Mouse (Mus musculus): ENCODE data around the gene Dvl3. TPM values are rescaled to one million over a fixed set of nuclear protein-coding genes. Genes with fewer than 3 reads are reported as not detected.

Dvl3 gene
- total RNA-seq, 2 experiments from 2014 or later, result 38.9 to 43.5 TPM

DNA sequence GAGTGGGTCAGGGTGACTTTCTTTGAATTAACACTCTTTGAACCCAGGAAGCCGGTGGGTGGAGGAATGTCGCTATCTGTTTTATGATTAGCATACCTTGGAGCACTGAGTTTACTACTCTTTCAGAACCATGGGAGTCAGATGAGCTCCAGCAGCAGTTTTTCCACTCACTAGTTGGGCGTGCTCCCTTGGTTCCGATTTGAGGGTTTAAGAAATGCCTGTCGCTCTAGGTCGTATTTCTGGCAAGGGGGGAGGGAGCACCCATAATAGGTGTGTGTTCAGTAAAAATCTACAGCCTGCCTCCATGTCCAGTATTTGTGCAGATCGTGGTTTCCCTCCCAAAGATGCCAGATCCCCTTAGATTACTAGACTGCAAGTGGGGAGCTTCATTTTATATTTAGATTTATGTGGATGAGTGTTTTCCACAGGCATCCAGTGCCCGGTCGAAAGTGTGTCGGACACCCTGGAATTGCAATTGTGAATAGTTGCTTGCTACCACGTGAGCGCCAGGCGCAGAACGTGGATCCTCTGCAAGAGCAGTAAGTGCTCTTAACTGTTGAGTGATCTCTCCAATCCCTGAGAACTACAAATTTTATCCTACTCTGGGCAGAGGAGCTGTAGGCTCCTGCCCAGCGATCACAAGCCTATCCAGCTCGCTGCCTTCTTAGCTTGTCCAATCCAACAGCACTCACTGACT, 18.7 kb upstream of the Dvl3 start:
- DNase-seq, result no peak

DNA sequence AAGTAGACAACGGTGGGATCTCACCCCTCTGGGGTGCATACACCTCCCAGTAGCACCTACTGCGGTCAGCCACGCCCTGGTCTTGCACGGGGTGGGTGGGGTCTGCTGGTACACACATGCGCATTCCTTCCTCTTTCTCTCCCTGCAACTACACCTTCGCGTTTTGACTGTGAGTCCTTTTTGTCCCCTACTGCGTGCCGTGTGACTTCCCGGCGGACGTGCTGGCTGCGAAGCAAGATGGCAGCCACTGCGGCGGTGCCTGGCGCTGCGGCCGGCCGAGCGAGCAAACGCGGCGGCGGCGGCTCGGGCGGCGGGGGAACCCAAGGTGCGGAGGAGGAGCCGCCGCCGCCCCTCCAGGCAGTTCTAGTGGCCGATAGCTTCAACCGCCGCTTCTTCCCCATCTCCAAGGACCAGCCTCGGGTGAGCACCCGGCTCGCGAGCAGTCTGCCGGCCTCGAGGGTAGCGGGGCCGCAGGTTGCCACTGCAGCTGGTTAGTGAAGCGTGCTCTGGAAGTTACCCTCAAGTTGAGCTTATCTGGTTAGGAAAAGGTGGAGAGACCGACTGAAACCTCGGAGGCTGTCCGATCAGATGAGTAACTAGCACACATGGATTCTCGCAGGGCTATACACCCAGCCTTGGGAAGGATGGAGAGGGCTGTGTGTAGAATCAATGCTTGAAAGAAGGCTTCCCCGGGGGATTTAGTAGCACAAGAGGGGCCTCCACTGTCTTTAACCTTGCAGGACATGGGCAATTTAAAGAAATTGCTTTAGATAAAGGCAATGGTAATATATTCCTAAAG, 17.9 kb upstream of the Dvl3 start, which contains the start of gene Eif2b5:
Gene Eif2b5 (plus strand): TSS at position 141 of the 799 bp plus-strand sequence.
- peak; percentile 96 for DNase-seq

DNA sequence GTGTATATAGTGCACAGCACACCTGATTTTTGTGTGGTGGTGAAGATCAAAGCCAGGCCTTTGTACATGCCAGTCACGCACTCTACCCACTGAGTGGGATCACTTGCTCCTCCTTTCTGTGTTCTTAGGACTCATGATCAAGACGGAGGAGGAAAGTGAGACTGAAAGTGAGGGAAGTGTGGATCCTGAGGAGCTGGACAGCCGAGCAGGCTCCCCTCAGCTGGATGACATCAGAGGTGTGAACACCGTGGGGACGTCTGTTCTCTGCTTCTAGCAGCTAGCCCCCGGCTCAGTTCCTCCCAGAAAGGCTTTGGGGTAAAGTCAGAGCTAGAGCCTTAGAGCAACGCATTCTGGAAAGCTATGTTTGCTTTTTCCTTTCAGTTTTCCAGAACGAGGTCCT, 10.8 kb upstream of the Dvl3 start:
- DNase-seq, result no peak

DNA sequence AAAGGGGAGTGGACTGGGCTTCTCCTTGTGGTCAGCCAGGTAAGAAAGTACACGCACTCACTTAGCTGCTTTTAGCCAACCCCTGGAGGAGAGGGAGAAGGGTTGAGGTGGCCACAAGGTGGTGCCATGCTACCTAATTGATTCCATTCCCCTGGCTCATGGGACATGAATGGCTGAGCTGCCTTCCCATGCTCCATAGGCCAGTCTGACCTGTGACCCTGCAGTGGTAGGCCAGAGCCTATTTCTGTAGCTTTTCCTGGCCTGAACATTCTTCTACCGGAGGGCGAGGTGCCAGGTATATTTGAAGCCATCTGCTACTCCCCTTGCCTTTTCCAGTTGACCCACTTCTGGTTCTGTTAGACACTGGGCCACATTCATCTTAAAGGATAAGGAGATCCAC, 7.4 kb upstream of the Dvl3 start:
- peak; percentile 56 for DNase-seq

DNA sequence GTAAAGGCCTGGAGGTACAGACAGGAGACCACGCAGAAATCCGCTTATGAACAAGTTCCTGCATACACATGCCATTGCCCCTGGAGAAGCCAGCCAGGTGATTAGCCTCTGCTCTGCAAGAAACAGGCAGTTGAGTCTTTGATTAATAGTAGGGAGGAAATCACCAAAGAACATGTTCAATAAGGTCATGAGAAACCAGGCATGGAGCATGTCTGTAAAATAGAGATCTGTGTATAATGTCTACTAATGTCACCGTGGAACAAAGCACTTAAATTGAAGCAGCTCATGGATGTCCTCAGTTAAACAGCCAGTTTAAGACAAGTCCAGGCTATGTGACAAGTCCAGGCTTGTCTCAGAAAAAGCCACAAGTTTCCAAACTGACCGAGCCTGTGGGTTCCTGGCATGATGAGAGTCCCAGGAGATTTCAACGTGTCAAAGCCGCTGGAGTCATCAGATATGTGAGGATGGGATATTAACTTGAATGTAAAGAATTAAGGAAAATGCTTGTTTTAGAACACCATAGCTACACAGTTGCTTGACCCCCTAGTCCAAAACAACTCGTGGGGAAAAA, 5.4 kb upstream of the Dvl3 start:
- DNase-seq, result no peak

DNA sequence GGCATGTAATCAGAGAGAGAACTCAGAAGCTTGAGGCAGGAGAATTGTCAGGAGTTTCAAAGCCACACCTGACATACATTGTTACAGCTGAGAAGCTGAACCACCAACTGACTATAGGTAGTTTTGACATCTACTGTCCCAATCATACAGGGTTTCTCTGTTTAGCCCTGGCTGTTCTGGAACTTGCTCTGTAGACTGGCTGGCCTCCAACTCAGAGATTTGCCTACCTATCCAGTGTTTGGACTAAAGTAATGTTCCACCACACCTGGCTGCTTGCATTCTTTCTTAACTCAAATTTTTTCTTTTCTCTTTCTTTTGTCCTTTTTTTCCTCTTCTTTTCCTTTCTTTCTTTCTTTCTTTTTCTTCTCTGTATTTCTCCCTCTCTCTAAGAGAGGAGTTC, 750 bp upstream of the Dvl3 start:
- DNase-seq, result no peak

DNA sequence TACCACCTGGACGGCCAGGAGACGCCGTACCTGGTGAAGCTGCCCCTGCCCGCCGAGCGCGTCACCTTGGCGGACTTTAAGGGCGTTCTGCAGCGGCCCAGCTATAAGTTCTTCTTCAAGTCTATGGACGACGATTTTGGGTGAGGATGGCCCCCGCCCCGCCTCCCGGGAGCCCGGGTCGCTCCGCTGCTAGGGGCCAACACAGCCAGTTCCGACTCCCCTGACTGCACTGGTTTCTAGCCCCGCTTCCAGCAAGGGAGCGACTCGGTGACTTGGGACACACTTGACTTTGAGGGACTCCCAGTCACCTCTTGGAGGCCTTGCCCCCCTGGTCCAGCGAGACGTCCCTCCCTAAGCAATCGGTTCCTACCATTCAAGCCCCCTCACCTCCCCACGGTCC, 434 bp downstream of the Dvl3 start:
- peak; percentile 59 for DNase-seq

DNA sequence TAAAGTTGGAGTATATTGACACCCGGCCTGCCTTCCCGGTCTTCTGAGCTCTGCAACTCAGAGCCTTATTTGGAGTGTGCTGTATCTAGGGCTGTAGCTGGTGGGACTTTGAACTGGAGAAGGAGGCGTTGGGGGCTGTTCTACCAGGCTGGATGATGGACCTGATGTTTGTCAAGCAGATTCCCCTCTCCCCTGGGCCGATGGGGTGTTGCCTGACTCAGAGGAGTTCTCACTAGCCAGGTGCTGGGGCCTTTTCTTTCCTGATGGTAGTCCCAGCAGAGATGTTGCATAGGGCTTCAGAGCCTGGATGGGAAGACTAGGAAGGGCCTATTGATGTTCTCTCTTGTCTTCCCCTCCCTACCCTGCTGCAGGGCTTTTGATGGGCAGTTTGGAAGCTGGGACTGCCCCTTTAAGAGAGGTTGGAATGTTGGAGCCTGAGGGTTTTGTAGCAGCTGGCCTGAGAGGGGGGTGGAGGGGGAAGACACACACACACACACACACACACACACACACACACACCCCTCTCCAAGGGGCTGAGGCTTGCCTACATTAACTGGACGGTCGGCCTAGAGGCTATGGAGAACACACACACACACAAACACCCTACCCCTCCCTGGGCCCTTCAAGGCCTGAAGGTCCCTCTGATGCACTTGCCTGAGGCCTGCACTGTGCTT, 1.1 kb downstream of the Dvl3 start:
- peak; percentile 45 for DNase-seq

DNA sequence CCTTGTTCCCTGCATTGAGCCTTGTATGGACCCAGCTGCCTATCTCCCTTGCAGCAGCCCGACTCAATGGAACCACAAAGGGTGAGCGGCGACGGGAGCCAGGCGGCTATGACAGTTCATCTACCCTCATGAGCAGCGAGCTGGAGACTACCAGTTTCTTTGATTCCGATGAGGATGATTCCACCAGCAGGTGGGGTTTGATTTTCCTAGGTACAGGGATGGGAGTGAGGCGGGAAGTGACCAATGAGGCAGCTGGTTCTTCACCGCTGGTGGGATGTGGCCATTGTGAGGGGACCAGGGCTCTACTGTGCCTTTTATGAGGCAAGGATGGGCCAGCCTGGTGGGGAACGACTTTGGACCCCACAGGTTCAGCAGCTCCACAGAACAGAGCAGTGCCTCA, 7.1 kb downstream of the Dvl3 start:
- no peak for DNase-seq

DNA sequence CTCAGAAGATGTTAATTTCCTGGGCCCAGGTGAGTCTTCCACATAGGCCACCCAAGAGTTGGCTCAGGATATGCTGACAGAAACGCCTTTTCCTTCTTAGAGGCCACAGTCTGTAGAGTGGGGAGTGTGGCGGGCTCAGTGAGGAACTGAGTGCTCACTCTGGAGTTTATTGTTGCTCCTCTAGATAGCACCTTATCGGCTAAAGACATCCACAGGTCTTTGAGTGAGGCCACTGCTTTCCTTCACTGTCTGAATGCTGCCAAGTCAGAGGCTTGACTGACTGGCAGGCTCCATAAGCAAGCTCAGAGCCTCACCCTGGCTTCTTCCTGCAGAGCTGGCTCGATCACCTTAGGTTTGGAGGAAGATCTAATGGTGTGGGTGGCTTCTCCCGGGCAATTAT, 12.0 kb downstream of the Dvl3 start:
- DNase-seq, result no peak

DNA sequence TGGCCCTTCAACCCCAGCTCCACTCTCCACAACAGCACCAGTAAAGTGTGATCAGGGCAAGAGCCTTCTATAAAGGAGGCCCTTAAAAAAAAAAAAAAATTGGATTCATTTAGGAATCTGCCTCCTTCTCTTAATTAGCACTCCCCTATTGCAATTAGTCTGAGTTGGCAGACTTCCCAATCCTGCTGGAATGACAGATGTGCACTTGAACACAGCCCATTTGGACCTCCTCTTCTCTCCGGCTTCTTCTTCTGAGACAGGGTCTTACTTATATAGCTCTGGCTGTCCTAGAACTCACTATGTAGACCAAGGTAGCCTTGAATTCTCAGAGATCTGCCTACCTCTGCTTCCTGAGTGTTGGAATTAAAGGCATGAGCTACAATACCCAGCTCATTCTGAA, 12.6 kb downstream of the Dvl3 start:
- no peak for DNase-seq

DNA sequence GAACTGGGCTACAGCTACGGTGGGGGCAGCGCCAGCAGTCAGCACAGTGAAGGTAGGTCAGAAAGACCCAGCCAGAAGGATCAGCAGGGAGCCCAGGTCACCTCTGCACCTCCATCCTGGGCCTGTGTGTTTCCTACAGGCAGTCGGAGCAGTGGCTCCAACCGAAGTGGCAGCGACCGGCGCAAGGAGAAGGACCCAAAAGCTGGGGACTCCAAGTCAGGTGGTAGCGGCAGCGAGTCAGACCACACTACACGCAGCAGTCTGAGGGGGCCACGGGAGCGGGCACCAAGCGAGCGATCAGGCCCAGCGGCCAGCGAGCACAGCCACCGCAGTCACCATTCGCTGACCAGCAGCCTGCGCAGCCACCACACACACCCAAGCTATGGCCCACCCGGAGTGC, 14.2 kb downstream of the Dvl3 start:
- no peak for DNase-seq

DNA sequence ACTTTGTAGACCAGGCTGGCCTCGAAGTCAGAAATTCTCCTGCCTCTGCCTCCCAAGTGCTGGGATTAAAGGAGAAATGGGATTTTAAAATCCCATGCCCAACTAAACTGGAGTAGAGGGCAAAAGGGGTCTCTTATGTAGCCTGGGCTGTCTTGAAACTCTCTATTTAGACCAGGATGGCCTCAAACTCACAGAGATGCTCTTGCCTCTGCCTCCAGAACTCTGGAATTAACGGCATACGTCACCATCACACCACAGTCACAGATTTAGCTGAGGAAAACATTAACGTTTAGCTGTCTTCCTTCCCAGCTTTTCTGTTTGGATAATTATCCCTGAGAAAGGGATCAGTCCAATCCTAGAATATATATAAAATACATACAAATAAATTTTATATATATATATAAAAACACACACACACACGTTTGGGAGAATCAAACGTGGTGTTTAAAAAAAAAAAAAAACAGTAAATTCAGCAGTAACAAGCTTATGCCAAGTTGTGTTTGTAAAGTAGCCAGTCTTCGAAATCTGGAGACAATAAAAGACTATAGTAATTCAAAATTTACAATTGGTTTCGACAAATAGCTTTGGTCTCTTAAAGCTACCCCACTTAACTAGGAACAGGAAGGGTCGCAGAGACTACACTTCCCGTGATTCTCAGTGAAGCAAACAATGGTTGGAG, 18.0 kb downstream of the Dvl3 start:
- DNase-seq, result no peak

DNA sequence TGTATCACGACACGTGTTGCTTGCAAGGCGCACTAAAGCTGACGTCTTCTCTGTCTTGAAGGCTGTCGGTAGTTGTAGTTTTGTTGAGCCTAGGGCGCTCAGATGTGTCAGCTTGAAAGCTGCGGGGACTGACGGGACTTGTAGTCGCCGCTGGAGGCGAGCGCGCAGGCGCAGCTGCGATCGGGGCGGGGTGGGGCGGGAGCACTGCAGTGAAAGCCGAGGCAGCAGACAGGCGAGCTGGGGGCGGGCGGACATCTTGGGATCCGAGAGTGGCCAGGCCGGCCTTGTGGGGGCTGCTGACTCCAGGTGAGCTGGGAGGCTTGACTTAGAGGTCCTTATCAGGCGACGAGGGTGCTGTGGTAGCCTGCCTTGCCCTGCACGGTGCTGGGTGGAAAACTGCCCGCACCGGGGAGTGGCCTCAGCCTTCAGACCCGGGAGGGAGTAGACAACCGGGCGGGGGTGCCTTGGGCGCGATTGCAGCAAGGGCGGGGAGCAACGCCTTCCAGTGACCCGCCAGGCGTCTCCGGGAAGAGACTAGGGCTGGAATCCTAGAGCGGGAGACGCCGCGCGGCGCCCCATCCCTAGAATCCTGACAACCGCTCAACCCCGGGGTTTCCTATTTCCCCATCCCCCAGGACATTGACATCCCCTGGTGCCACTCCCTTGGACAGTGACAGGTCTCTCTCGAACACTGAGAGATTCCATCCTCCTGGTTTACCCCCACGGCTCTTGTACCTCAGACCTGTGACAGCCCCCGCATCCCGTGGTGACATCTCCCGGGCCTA, 18.7 kb downstream of the Dvl3 start, which contains the start of gene Ap2m1:
Gene Ap2m1 (plus strand): TSS at position 183 of the 785 bp plus-strand sequence.
- DNase-seq, result peak; percentile 95

DNA sequence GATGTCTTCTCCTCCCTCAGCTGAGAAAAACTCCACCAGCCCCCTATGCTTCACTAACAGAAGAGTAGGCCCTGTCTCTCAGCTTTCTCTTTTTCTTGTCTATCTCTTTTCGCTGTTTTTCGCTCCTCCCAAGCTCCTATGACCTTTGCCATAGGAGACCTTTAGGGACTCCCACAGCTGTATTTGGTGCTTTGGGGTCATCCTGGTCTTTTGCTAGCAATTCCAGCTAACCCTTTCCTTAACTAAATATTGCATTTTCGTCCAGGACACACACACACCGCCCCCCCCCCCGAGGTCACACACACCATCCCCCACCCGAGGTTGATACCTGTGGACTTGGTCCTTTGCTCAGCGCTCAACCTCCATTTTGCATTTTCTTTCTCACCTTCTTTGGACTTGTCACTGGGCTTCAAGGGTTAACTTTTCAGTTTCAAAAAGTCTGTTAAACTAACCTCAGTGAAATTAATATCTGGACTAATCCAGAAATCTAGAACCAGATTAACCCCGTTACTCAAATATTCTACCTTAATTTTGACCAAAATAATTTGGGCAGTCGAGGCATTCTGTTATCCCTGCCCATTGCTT, 19.4 kb downstream of the Dvl3 start:
- no peak for DNase-seq

DNA sequence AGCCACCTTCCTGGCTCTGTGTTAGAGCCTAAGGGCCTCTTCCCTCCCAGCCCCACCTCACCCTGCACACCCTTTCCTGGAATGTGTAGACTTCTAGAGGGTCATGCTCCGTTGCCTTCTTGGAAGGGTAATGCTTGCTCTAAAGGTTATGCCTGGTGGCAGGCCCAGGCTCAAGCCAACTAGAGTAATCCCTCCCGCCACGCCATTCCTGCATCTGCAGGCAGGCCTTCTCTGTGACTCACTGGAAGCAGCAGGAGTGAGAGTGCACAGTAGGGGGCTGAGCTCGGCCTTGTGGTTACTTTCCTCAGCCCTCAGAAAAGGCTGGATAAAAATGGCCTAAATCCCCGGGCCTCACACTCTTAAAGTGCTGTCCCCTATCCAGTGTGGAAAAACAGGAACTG, 20.3 kb downstream of the Dvl3 start:
- DNase-seq, result peak; percentile 56

DNA sequence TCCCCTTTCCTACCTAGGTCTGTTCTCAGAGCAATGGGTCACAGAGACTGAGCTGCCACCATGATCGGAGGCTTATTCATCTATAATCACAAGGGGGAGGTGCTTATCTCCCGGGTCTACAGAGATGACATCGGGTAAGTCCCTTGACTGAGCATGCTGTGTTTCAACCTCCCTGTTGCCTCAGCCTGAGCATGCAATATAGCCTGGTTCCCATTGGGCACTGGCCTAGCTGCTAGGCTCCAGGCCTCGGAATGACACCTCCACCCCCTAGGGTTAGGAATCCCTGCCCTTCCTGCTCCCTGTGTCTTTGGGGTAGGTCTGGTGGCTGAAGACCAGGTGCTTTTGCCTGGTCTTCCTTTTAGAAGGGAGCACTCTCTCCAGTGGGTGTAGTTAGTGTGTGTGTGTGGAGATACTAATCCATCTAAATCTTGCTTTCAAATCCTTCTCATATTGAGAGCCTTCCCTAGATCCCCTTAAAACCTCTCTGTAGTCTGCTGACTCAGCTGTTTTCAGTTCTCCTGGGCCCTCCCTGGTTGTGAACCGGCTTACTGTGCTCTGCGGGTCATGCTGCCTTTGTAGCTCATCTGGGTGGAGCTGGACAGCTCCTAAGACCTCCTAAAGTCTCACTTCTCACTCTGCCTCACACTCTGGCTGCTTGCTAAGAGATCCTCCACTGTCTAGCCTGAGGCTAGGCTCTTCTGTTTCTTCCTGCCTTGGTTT, 21.0 kb downstream of the Dvl3 start:
- DNase-seq, result no peak

DNA sequence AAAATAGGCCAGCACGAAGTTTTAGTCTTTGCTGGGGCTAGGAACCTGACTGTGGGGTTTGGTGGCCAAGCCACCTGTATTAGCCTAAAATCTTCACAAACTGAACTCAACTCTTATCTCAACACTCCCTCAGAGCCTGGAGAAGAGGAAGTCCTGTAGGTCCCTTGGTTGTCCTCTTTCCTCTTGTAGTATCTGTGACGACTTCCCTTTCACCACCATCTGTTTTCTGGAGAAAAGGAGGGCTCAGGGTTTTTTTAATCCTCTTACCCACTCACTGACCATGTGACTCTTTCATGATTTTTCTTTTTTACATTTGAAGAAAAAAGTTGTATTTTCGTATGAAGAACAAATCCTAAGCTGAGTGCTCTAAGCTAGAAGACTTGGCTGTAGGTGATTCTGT, 22.9 kb downstream of the Dvl3 start:
- no peak for DNase-seq

DNA sequence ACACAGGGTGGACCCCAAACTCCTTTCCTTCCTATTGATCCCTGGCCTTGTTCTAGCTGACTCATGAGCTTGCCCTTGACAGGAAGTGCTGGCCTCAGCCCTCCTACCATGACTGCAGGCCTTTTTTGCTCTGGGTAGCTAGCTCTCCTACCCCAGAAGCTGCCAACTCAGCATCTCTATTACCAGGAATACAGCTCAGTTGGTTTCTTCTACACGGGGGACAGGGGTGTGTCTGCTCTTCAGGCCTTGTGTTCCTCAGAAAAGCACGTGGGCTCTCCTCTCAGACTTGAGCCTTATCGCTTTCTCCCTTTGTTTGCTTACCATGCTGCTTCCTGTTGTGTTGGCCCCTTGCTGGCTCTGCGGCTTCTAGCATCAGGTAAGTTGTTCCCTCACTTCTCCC, 23.7 kb downstream of the Dvl3 start:
- DNase-seq, result peak; percentile 19

DNA sequence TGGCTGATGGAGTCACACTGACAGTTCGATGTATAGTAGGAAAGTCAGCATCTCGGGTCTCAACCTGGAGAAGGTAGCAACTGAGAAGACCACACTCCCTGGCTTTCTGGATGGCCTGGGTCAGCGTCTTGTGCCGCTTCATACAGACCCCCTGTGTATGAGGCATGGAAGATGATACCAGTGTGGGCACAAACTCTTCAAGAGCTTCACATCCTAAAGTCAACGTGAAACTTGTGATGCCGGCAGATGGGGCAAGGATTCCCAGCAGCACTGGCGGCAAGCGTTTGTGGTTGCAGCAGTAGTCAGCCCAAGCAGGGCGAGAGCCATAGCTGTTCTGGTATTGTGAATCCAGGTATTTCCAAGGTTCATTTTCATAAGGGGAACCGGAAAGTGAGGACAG, 28.9 kb downstream of the Dvl3 start:
- DNase-seq, result no peak

All from adrenal gland, postnatal 10 days (tissue).